Mouse (Mus musculus) MEL (cell line): ENCODE data around the gene Tekt4. TPM values are rescaled to one million over a fixed set of nuclear protein-coding genes. Genes with fewer than 3 reads are reported as not detected.

Experiments
- DNase-seq: peaks from one replicate; pipeline ENCODE4 v3.0.0; 2011; ENCODE audit warnings: low read depth, low spot score
- H3K27ac ChIP-seq: 2 replicates; pipeline ENCODE4 v1.5.1; 2012; ENCODE audit warnings: low read depth, mild to moderate bottlenecking, control low read depth, low read length, moderate library complexity; ENCODE audit not compliant: control insufficient read depth
- H3K27me3 ChIP-seq, 2 experiments: fragments of 150-350 bp in 1 of 2; sonication (generic) in 1 of 2; 2 replicates each; pipeline ENCODE4 v1.6.1; 2012; ENCODE audit warnings: low read length in 2 of 2, mild to moderate bottlenecking in 2 of 2, improper control_type of control experiment in 1 of 2, moderate library complexity in 1 of 2; ENCODE audit not compliant: insufficient read depth in 2 of 2, control insufficient read depth in 1 of 2
- H3K36me3 ChIP-seq, 2 experiments: 2 replicates each; pipeline ENCODE4 v1.6.1; 2012 to 2014; ENCODE audit warnings: low read length in 2 of 2, improper control_type of control experiment in 1 of 2, inconsistent platforms in 1 of 2, mild to moderate bottlenecking in 1 of 2; ENCODE audit not compliant: insufficient read depth in 2 of 2, control insufficient read depth in 1 of 2
- H3K4me1 ChIP-seq, 2 experiments: fragments of 150-350 bp in 1 of 2; sonication (generic) in 1 of 2; 2 replicates each; pipeline ENCODE4 v1.6.1; 2012; ENCODE audit warnings: low read length in 2 of 2, improper control_type of control experiment in 1 of 2, mild to moderate bottlenecking in 1 of 2; ENCODE audit not compliant: insufficient read depth in 2 of 2, control insufficient read depth in 1 of 2
- H3K4me3 ChIP-seq, 2 experiments: fragments of 150-350 bp in 1 of 2; sonication (generic) in 1 of 2; 2 replicates each; pipeline ENCODE4 v1.5.1; 2012; ENCODE audit warnings: low read depth in 2 of 2, low read length in 2 of 2, mild to moderate bottlenecking in 2 of 2, moderate library complexity in 2 of 2, control low read depth in 1 of 2, improper control_type of control experiment in 1 of 2; ENCODE audit not compliant: control insufficient read depth in 1 of 2, insufficient read depth in 1 of 2
- H3K79me2 ChIP-seq: 2 replicates; pipeline ENCODE4 v1.6.1; 2012; ENCODE audit warnings: mild to moderate bottlenecking, low read length, moderate library complexity; ENCODE audit not compliant: control insufficient read depth, poor library complexity, insufficient read depth
- H3K9ac ChIP-seq: 2 replicates; pipeline ENCODE4 v1.6.1; 2012; ENCODE audit warnings: low read depth, mild to moderate bottlenecking, control low read depth, low read length, moderate library complexity; ENCODE audit not compliant: control insufficient read depth, poor library complexity, severe bottlenecking
- H3K9me3 ChIP-seq: fragments of 150-350 bp; sonication (generic); replicated peaks from 2 replicates; pipeline ENCODE4 v1.6.1; 2012; ENCODE audit warnings: mild to moderate bottlenecking, low read length, improper control_type of control experiment, moderate library complexity; ENCODE audit not compliant: insufficient read depth
- BHLHE40 ChIP-seq: IDR thresholded peaks from 2 replicates; pipeline ENCODE4 v1.6.1; 2012; ENCODE audit warnings: low read depth, mild to moderate bottlenecking, inconsistent platforms, low read length, improper control_type of control experiment, borderline replicate concordance
- CHD1 ChIP-seq: IDR thresholded peaks from 2 replicates; pipeline ENCODE4 v1.6.1; 2012; ENCODE audit warnings: low read depth, mild to moderate bottlenecking, inconsistent platforms, low read length, improper control_type of control experiment
- CHD2 ChIP-seq: IDR thresholded peaks from 2 replicates; pipeline ENCODE4 v1.6.1; 2011; ENCODE audit warnings: low read length, improper control_type of control experiment
- ETS1 ChIP-seq: IDR thresholded peaks from 2 replicates; pipeline ENCODE4 v1.6.1; 2012; ENCODE audit warnings: low read depth, mild to moderate bottlenecking, inconsistent platforms, low read length, improper control_type of control experiment, moderate library complexity
- GABPA ChIP-seq: IDR thresholded peaks from 2 replicates; pipeline ENCODE4 v1.6.1; 2012; ENCODE audit warnings: low read depth, mild to moderate bottlenecking, inconsistent platforms, low read length, improper control_type of control experiment, moderate library complexity
- KAT2A ChIP-seq: conservative IDR thresholded peaks from 2 replicates; pipeline ENCODE4 v1.6.1; 2012; ENCODE audit warnings: low read depth, low read length, improper control_type of control experiment, inconsistent platforms
- MAFK ChIP-seq: IDR thresholded peaks from 2 replicates; pipeline ENCODE4 v1.6.1; 2011; ENCODE audit warnings: low read depth, mild to moderate bottlenecking, low read length, improper control_type of control experiment, borderline replicate concordance
- MXI1 ChIP-seq: IDR thresholded peaks from 2 replicates; pipeline ENCODE4 v1.6.1; 2011; ENCODE audit warnings: mild to moderate bottlenecking, low read depth, low read length, improper control_type of control experiment
- MYC ChIP-seq: IDR thresholded peaks from 2 replicates; pipeline ENCODE4 v1.6.1; 2011; ENCODE audit warnings: low read depth, mild to moderate bottlenecking, low read length, improper control_type of control experiment, moderate library complexity
- POLR2A ChIP-seq, 2 experiments: IDR thresholded peaks; 2 replicates each; pipeline ENCODE4 v1.6.1; 2011 to 2012; ENCODE audit warnings: low read length in 2 of 2, mild to moderate bottlenecking in 2 of 2, control low read depth in 1 of 2, improper control_type of control experiment in 1 of 2, low read depth in 1 of 2, moderate library complexity in 1 of 2; ENCODE audit not compliant: control insufficient read depth in 1 of 2, insufficient read depth in 1 of 2, poor library complexity in 1 of 2
- POLR2AphosphoS2 ChIP-seq: IDR thresholded peaks from 2 replicates; pipeline ENCODE4 v1.6.1; 2011; ENCODE audit warnings: low read length, improper control_type of control experiment
- POLR2AphosphoS5 ChIP-seq: IDR thresholded peaks from 2 replicates; pipeline ENCODE4 v1.6.1; 2012; ENCODE audit warnings: low read depth, borderline replicate concordance, mild to moderate bottlenecking, inconsistent platforms, low read length, moderate library complexity, mixed read lengths
- RAD21 ChIP-seq: IDR thresholded peaks from 2 replicates; pipeline ENCODE4 v1.6.1; 2011; ENCODE audit warnings: mild to moderate bottlenecking, low read depth, low read length, improper control_type of control experiment
- RCOR1 ChIP-seq: IDR thresholded peaks from 2 replicates; pipeline ENCODE4 v1.6.1; 2012; ENCODE audit warnings: low read depth, mild to moderate bottlenecking, inconsistent platforms, low read length, improper control_type of control experiment
- SIN3A ChIP-seq: IDR thresholded peaks from 2 replicates; pipeline ENCODE4 v1.6.1; 2012; ENCODE audit warnings: low read length, improper control_type of control experiment, inconsistent platforms
- TBP ChIP-seq: IDR thresholded peaks from 2 replicates; pipeline ENCODE4 v1.8.0; 2011; ENCODE audit warnings: low read depth, low read length, improper control_type of control experiment
- ZC3H11A ChIP-seq: IDR thresholded peaks from 2 replicates; pipeline ENCODE4 v1.6.1; 2012; ENCODE audit warnings: low read depth, mild to moderate bottlenecking, inconsistent platforms, low read length, improper control_type of control experiment
- ZMIZ1 ChIP-seq: IDR thresholded peaks from 2 replicates; pipeline ENCODE4 v1.6.1; 2012; ENCODE audit warnings: low read depth, mild to moderate bottlenecking, inconsistent platforms, low read length, improper control_type of control experiment, moderate library complexity
- polyA plus RNA-seq, 2 experiments: library from polyadenylated mRNA; stranded (reverse) in 1 of 2; unstranded in 1 of 2; fragments of >175 nt in 1 of 2; fragments of >200 nt in 1 of 2; gene quantifications; 2 replicates each; pipeline versions ENCODE4 v1.2.1 to v1.2.4; 2012; ENCODE audit warnings: low replicate concordance in 2 of 2, low read depth in 1 of 2; ENCODE audit not compliant: insufficient read length in 2 of 2, insufficient read depth in 1 of 2, missing spikeins in 1 of 2
- total RNA-seq: library from RNA; depleted of rRNA; stranded (reverse); fragments of 300-350 nt; gene quantifications from 2 replicates; pipeline ENCODE4 v1.2.3, GENCODE M21; 2012

Gene Tekt4
- total and polyA plus RNA-seq, 3 experiments = not detected

DNA sequence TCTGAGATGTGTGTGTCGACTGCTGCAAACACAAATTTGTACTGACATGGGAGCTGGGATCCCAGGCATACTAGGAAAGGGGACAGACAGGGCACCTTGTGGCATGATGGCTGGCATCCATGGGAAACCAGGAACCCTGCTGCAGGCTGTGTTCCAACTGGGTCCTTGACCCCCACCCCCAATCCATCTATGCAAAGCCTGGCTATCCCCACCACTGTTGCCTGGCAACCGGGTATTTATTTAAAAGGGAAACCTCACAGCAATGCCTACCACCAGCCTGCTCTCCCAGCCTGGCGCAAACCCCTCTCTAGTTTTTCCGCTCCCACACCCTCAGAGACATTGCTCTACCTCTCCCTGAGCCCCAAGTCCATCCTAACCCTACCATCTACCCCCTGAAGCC, 47.1 kb upstream of the Tekt4 start:
- H3K4me3 ChIP-seq = no peak overlapping the region
- H3K27me3 ChIP-seq = no peaks in the 10 kb centered on the region
- no peaks in the 10 kb centered on the region for H3K79me2 ChIP-seq
- H3K4me1 ChIP-seq = no peaks in the 10 kb centered on the region
- no peak overlapping the region for H3K9ac ChIP-seq
- no peak overlapping the region for H3K27ac ChIP-seq
- H3K36me3 ChIP-seq = no peaks in the 10 kb centered on the region
- TF ChIP-seq ETS1 (no peak), RCOR1 (no peak), MAFK (no peak), POLR2A (IDR thresholded peaks at IDR 0.05; ENCODE audit: control insufficient read depth in 1 of 2, insufficient read depth in 1 of 2, low read depth in 1 of 2, low read length in 2 of 2, poor library complexity in 1 of 2) (no peak), TBP (no peak), SIN3A (no peak), ZC3H11A (no peak), KAT2A (no peak), MXI1 (no peak), BHLHE40 (no peak), RAD21 (no peak), CHD1 (no peak)
- H3K9me3 ChIP-seq = no peaks in the 10 kb centered on the region
- no peak for DNase-seq

DNA sequence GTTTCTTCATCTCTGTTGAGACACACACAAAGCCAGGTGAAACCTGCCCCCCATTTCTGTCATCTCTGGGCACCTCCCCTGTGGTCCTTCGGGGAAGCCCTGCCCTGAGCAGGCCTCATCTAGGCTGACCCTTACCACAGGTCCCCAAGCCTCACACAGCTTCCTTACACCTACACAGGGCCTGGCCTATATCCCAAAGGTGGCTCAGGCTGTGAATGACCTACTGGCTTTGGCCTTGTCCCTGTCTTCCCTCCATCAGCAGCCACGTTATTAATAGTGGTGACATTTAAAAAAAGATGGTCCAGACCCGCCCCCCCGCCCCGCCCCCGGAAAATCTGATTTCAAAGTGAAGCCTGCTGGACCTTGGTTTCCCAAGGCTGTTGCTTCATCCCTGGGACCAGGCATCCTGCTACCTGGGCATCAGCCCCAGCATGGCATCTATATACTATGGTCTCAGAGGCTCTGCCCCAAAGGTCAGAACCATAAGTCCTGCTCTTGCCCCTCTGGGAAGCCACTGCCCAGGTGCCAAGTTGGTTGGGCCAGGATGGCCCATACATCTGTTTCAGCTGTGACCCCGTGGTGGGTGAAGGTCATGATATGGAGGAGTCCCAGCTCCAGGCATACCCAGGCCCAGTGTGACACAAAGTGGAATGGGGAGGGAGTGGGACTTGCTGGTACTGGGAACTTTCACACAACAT, 46.0 kb upstream of the Tekt4 start:
- Histone ChIP-seq H3K9me3 (no peaks in the 10 kb centered on the region), H3K27me3 (no peaks in the 10 kb centered on the region), H3K79me2 (no peaks in the 10 kb centered on the region), H3K9ac (no peak overlapping the region), H3K4me1 (no peaks in the 10 kb centered on the region), H3K27ac (no peak overlapping the region), H3K36me3 (no peaks in the 10 kb centered on the region), H3K4me3 (no peak overlapping the region)
- no peak for TF ChIP-seq SIN3A
- no peak for DNase-seq

DNA sequence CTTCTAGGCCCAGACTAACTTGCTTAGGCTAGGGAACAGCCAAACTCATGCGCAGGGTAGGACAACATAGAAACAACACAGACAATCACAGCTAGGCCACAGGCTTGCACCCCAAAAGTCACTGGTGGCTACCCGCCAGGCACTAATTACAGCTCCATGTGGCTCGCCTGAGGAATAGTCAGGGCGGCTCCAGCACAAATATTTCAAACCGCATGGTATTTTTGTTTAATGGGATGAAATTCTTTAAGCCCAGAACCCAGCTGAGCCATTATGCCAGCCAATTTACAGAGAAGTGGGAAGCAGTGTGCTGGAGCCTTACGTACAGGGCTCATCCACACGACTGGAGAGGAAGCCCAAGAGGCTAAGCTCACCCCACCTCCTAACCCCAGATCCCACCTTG, 44.8 kb upstream of the Tekt4 start:
- Histone ChIP-seq H3K36me3 (no peaks in the 10 kb centered on the region), H3K4me1 (no peaks in the 10 kb centered on the region), H3K9me3 (no peaks in the 10 kb centered on the region), H3K79me2 (no peaks in the 10 kb centered on the region), H3K9ac (no peak overlapping the region), H3K27me3 (no peaks in the 10 kb centered on the region), H3K4me3 (no peak overlapping the region), H3K27ac (no peak overlapping the region)
- TF ChIP-seq ETS1 (no peak), CHD2 (no peak), MYC (no peak), POLR2AphosphoS5 (no peak), POLR2AphosphoS2 (no peak), ZMIZ1 (no peak), GABPA (no peak)
- DNase-seq = no peak
